Mouse (Mus musculus) CD4-positive naive resting alpha-beta T cell, adult 76 days (primary cell): ENCODE measurements around the gene Olfr1157. TPM values are rescaled to one million over a fixed set of nuclear protein-coding genes. Genes with fewer than 3 reads are reported as not detected.

ENCODE experiments used
- total RNA-seq: library from RNA; stranded (reverse); gene quantifications from one replicate; pipeline ENCODE4 v1.2.4, GENCODE M21; 2023

The Olfr1157 gene
- total RNA-seq, result not detected

DNA sequence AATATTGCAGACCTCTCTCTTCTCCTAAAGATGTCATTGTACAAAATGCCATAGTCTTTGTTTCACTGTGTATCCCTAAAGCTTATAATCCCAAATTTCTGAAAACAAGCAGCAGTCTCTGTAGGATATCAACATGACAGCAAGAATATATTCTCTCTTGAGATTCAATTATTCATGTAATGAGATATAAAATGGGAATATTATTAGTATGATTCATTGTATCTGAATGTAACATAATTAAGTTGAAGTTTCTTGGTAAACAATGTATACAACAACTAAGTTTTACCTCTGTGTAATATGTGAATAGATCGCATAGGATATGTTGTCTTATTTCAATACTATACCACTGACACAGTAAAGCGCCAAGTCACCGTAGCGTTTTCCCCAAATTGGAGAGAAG lies at the start of gene Olfr1157:
TSS of gene Olfr1157 (minus strand) at position 101 of the 400 bp plus-strand sequence.

DNA sequence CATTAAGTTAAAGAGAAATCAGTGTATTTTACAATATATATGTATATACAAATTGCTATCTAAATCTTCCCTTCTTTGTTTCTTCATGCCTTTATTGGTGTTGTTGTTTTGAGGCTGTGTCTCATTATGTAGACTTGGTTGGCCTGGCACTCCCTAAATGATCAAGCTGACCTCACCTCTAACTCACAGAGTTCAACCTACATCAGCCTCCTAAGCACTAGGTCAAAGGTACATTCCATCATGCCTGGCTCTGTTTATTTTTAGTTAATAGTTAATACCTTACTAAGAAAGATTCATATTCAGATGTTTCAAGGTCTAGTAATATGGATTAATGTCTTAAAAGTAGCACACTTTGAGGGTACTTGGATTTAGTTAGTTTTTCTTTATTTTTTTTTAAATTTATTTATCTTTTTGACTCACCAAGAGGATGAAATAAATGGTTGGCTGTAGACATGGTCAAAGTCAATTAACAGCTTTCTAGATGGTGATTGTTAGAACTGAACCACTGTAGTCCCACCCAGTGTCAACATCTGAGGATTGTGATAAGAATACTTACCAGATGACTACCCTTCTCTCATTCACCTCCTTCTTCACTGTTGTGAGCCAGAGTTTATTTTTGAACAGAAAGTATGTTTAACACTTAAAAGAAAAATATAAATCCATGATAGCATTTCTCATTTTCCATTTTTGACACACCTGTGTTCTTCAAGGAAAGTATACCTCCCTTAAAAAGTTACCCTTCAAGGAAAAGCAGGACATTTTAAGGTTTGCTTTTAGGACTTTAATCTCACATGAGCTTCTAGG lies 39.6 kb upstream of the Olfr1157 start, which contains the start of gene Olfr1160:
TSS of gene Olfr1160 (minus strand) at position 754 of the 804 bp plus-strand sequence.

DNA sequence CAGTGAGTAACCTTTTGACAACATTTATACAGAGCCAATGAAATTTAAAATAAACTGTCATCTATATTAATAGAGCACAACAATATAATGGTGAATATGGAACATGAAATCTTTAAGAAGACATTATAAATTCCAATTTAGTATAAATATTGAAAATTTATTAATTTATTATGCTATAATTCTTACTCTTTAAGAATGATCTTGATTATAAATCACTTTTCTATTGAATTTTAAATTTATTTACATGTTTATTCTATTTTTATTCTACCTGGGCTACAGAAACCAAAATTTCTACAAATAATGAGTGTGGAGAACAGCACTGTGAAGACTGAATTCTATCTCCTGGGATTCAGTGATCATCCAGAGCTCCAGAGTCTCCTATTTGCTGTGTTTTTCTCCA lies 21.7 kb upstream of the Olfr1157 start, which contains the start of gene Olfr1158:
TSS of gene Olfr1158 (plus strand) at position 301 of the 400 bp plus-strand sequence.

GRCm38 (mm10) chr2:87974563-87974962 lies 6.5 kb upstream of the Olfr1157 start, which contains the start of gene Olfr74:
Olfr74 (minus strand) TSS chr2:87974663.

GRCm38 (mm10) chr2:87953000-87953399 lies 15.1 kb downstream of the Olfr1157 start, which contains the start of gene Olfr1156:
Olfr1156 (minus strand) TSS chr2:87953100.

GRCm38 (mm10) chr2:87945037-87945436 lies 23.1 kb downstream of the Olfr1157 start, which contains the start of gene Olfr1155:
Olfr1155 (minus strand) TSS chr2:87945137.

Other genes with a start within 250 kb of the Olfr1157 start
- gene Olfr1138, start 228.3 kb downstream of the Olfr1157 start, total RNA-seq, result not detected
- not detected for gene Olfr1140, start 224.5 kb downstream of the Olfr1157 start, total RNA-seq
- gene Olfr1141, start 214.3 kb downstream of the Olfr1157 start, total RNA-seq, result not detected
- not detected for gene Olfr152, start 188.8 kb downstream of the Olfr1157 start, total RNA-seq
- gene Olfr1143, start 167.7 kb downstream of the Olfr1157 start, total RNA-seq, result not detected
- not detected for gene Olfr1145, start 158.5 kb downstream of the Olfr1157 start, total RNA-seq
- not detected for gene Olfr1148, start 137.8 kb downstream of the Olfr1157 start, total RNA-seq
- not detected for gene Olfr1150-ps1, start 124.3 kb downstream of the Olfr1157 start, total RNA-seq
- not detected for gene Olfr1151, start 112.4 kb downstream of the Olfr1157 start, total RNA-seq
- gene Olfr1152, start 101.8 kb downstream of the Olfr1157 start, total RNA-seq, result not detected
- not detected for gene Olfr1153, start 73.3 kb downstream of the Olfr1157 start, total RNA-seq
- gene Olfr1154, start 63.1 kb downstream of the Olfr1157 start, total RNA-seq, result not detected
- not detected for gene Olfr1155, start 23.2 kb downstream of the Olfr1157 start, total RNA-seq
- gene Olfr1156, start 15.2 kb downstream of the Olfr1157 start, total RNA-seq, result not detected
- gene Olfr74, start 6.4 kb upstream of the Olfr1157 start, total RNA-seq, result not detected
- not detected for gene Olfr1158, start 21.8 kb upstream of the Olfr1157 start, total RNA-seq
- not detected for gene Olfr1160, start 40.0 kb upstream of the Olfr1157 start, total RNA-seq
- gene Olfr1161, start 54.5 kb upstream of the Olfr1157 start, total RNA-seq, result not detected
- not detected for gene Olfr73, start 69.4 kb upstream of the Olfr1157 start, total RNA-seq
- not detected for gene Olfr1162, start 82.8 kb upstream of the Olfr1157 start, total RNA-seq
- gene Olfr1163, start 103.5 kb upstream of the Olfr1157 start, total RNA-seq, result not detected
- not detected for gene Olfr1164, start 125.7 kb upstream of the Olfr1157 start, total RNA-seq
- gene Olfr1166, start 160.0 kb upstream of the Olfr1157 start, total RNA-seq, result not detected
- not detected for gene Olfr1167, start 186.9 kb upstream of the Olfr1157 start, total RNA-seq
- not detected for gene Olfr1168, start 213.6 kb upstream of the Olfr1157 start, total RNA-seq